Mouse (Mus musculus): ENCODE data around the gene Gm4559. TPM values are rescaled to one million over a fixed set of nuclear protein-coding genes. Genes with fewer than 3 reads are reported as not detected.
"Not testable (repeated sequence)": the region's sequence is repeated elsewhere in the genome, so short reads cannot be mapped to it uniquely, and the experiment has no call there.

Gene Gm4559
- polyA plus RNA-seq, 1 experiment = not detected

GRCm38 (mm10) chr7:142249824-142250223, 24.3 kb downstream of the Gm4559 start:
- Histone ChIP-seq H3K27ac (ENCODE audit: control insufficient read depth, insufficient read depth, low read depth, low read length) (no peak overlapping the region), H3K4me1 (ENCODE audit: control insufficient read depth, insufficient read depth, low read length) (no peaks in the 10 kb centered on the region), H3K36me3 (ENCODE audit: control insufficient read depth, insufficient read depth, low read length) (no peaks in the 10 kb centered on the region), H3K4me3 (ENCODE audit: control insufficient read depth, low read depth, low read length) (no peak overlapping the region), H3K27me3 (ENCODE audit: control insufficient read depth, insufficient read depth, low read length) (no peaks in the 10 kb centered on the region)
- no peak for TF ChIP-seq POLR2A (IDR thresholded peaks at IDR 0.05; ENCODE audit: control insufficient read depth, low read depth, low read length)
- TF ChIP-seq CTCF (IDR thresholded peaks at IDR 0.05; ENCODE audit: control insufficient read depth, insufficient read depth, insufficient replicate concordance, low read depth, low read length) = peak; percentile 8; the same call in 1 of the 2 replicates

DNA sequence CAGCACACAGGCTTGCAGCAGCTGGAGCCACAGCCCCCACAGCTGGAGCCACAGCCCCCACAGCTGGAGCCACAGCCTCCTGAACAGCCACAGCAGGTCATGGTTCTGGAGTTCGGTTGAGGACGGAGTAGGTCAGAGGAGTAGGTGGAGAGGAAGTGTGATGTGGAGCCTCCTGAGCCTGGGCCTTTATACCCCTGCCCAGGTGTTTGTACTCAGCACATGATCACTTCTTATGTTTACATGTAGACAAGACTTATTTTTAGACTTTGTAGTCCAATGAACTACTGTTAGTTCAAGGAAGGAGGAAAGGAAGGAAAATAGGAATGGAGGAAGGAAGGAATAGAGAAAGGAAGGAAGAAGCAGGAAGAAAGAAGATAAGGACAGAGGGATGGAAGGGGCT, 33.2 kb downstream of the Gm4559 start, which contains the start of gene Gm40460:
Gene Gm40460 (minus strand): TSS at position 101 of the 400 bp plus-strand sequence.
- no peak for TF ChIP-seq CTCF (IDR thresholded peaks at IDR 0.05; ENCODE audit: control insufficient read depth, insufficient read depth, insufficient replicate concordance, low read depth, low read length)
- no peak for TF ChIP-seq POLR2A (IDR thresholded peaks at IDR 0.05; ENCODE audit: control insufficient read depth, low read depth, low read length)
- Histone ChIP-seq H3K4me3 (ENCODE audit: control insufficient read depth, low read depth, low read length) (no peak within 1 kb of the TSS), H3K36me3 (ENCODE audit: control insufficient read depth, insufficient read depth, low read length) (no peaks in the 10 kb centered on the region), H3K27ac (ENCODE audit: control insufficient read depth, insufficient read depth, low read depth, low read length) (no peak within 1 kb of the TSS), H3K4me1 (ENCODE audit: control insufficient read depth, insufficient read depth, low read length) (no peaks in the 10 kb centered on the region), H3K27me3 (ENCODE audit: control insufficient read depth, insufficient read depth, low read length) (no peaks in the 10 kb centered on the region)

- no peaks in the 10 kb centered on the region for H3K4me1 ChIP-seq (ENCODE audit: control insufficient read depth, insufficient read depth, low read length)
- H3K27ac ChIP-seq (ENCODE audit: control insufficient read depth, insufficient read depth, low read depth, low read length) = no peak overlapping the region
- H3K27me3 ChIP-seq (ENCODE audit: control insufficient read depth, insufficient read depth, low read length) = no peaks in the 10 kb centered on the region
- no peaks in the 10 kb centered on the region for H3K36me3 ChIP-seq (ENCODE audit: control insufficient read depth, insufficient read depth, low read length)
- no peak overlapping the region for H3K4me3 ChIP-seq (ENCODE audit: control insufficient read depth, low read depth, low read length)
- TF ChIP-seq POLR2A (IDR thresholded peaks at IDR 0.05; ENCODE audit: control insufficient read depth, low read depth, low read length) (no peak), CTCF (IDR thresholded peaks at IDR 0.05; ENCODE audit: control insufficient read depth, insufficient read depth, insufficient replicate concordance, low read depth, low read length) (no peak)
These were observed 42.6 kb downstream of the Gm4559 start for GRCm38 (mm10) chr7:142231540-142231939.

- H3K36me3 ChIP-seq (ENCODE audit: control insufficient read depth, insufficient read depth, low read length); H3K27me3 ChIP-seq (ENCODE audit: control insufficient read depth, insufficient read depth, low read length); H3K4me3 ChIP-seq (ENCODE audit: control insufficient read depth, low read depth, low read length); H3K27ac ChIP-seq (ENCODE audit: control insufficient read depth, insufficient read depth, low read depth, low read length); H3K4me1 ChIP-seq (ENCODE audit: control insufficient read depth, insufficient read depth, low read length): not testable (repeated sequence)
These were observed 44.3 kb downstream of the Gm4559 start, which contains the start of gene Krtap5-5 for GRCm38 (mm10) chr7:142229871-142230270. TSS of gene Krtap5-5 (minus strand) at chr7:142229971.

- no peak overlapping the region for H3K4me3 ChIP-seq (ENCODE audit: control insufficient read depth, low read depth, low read length)
- TF ChIP-seq CTCF (IDR thresholded peaks at IDR 0.05; ENCODE audit: control insufficient read depth, insufficient read depth, insufficient replicate concordance, low read depth, low read length) = no peak
- TF ChIP-seq POLR2A (IDR thresholded peaks at IDR 0.05; ENCODE audit: control insufficient read depth, low read depth, low read length) = no peak
- H3K4me1 ChIP-seq (ENCODE audit: control insufficient read depth, insufficient read depth, low read length) = no peaks in the 10 kb centered on the region
- no peak overlapping the region for H3K27ac ChIP-seq (ENCODE audit: control insufficient read depth, insufficient read depth, low read depth, low read length)
- no peaks in the 10 kb centered on the region for H3K36me3 ChIP-seq (ENCODE audit: control insufficient read depth, insufficient read depth, low read length)
- H3K27me3 ChIP-seq (ENCODE audit: control insufficient read depth, insufficient read depth, low read length) = no peaks in the 10 kb centered on the region
These were observed 49.6 kb downstream of the Gm4559 start for GRCm38 (mm10) chr7:142224518-142224917.

Other genes with a start within 250 kb of the Gm4559 start
- gene Mob2, start 213.3 kb downstream of the Gm4559 start, polyA plus RNA-seq (2012; rRNA removed) = 19.4 and 21.3 TPM in 2 replicates
- gene Dusp8, start 178.5 kb downstream of the Gm4559 start, polyA plus RNA-seq (2012; rRNA removed) = 0.48 and 0.94 TPM in 2 replicates
- not detected in 2 replicates for gene Gm45618, start 153.6 kb downstream of the Gm4559 start, polyA plus RNA-seq (2012; rRNA removed)
- not detected in 2 replicates for gene Gm39115, start 138.3 kb downstream of the Gm4559 start, polyA plus RNA-seq (2012; rRNA removed)
- not detected in 2 replicates for gene Gm45337, start 129.8 kb downstream of the Gm4559 start, polyA plus RNA-seq (2012; rRNA removed)
- not detected in 2 replicates for gene Gm29735, start 117.2 kb downstream of the Gm4559 start, polyA plus RNA-seq (2012; rRNA removed)
- not detected in 2 replicates for gene Gm4553, start 108.6 kb downstream of the Gm4559 start, polyA plus RNA-seq (2012; rRNA removed)
- not detected in 2 replicates for gene Krtap5-2, start 98.4 kb downstream of the Gm4559 start, polyA plus RNA-seq (2012; rRNA removed)
- gene Gm10153, start 84.0 kb downstream of the Gm4559 start, polyA plus RNA-seq (2012; rRNA removed) = not detected in 2 replicates
- gene Krtap5-3, start 73.0 kb downstream of the Gm4559 start, polyA plus RNA-seq (2012; rRNA removed) = not detected in 2 replicates
- gene Gm7579, start 62.5 kb downstream of the Gm4559 start, polyA plus RNA-seq (2012; rRNA removed) = not detected in 2 replicates
- gene Krtap5-5, start 44.4 kb downstream of the Gm4559 start, polyA plus RNA-seq (2012; rRNA removed) = 0.08 and 0.17 TPM in 2 replicates
- gene Gm40460, start 33.3 kb downstream of the Gm4559 start, polyA plus RNA-seq (2012; rRNA removed) = not detected in 2 replicates
- not detected in 2 replicates for gene Gm2431, start 16.0 kb downstream of the Gm4559 start, polyA plus RNA-seq (2012; rRNA removed)
- gene Krtap5-1, start 22.8 kb upstream of the Gm4559 start, polyA plus RNA-seq (2012; rRNA removed) = not detected in 2 replicates
- gene Krtap5-4, start 29.2 kb upstream of the Gm4559 start, polyA plus RNA-seq (2012; rRNA removed) = not detected in 2 replicates
- gene Ifitm10, start 99.4 kb upstream of the Gm4559 start, polyA plus RNA-seq (2012; rRNA removed) = 0.20 TPM in 1 of 2 replicates, not detected in the other
- not detected in 2 replicates for gene Gm49369, start 108.3 kb upstream of the Gm4559 start, polyA plus RNA-seq (2012; rRNA removed)
- 75.7 and 78.7 TPM in 2 replicates for gene Ctsd, start 113.7 kb upstream of the Gm4559 start, polyA plus RNA-seq (2012; rRNA removed)
- gene Syt8, start 160.5 kb upstream of the Gm4559 start, polyA plus RNA-seq (2012; rRNA removed) = 0.28 and 1.2 TPM in 2 replicates
- gene Tnni2, start 167.4 kb upstream of the Gm4559 start, polyA plus RNA-seq (2012; rRNA removed) = 0.31 TPM in 1 of 2 replicates, not detected in the other
- gene Lsp1, start 186.4 kb upstream of the Gm4559 start, polyA plus RNA-seq (2012; rRNA removed) = 2.4 and 5.9 TPM in 2 replicates
- gene Tnnt3, start 224.5 kb upstream of the Gm4559 start, polyA plus RNA-seq (2012; rRNA removed) = not detected in 2 replicates